Mouse (Mus musculus) layer of hippocampus, postnatal 10 days (tissue): ENCODE measurements at regions not wholly inside any gene's neighbourhood (a gene's known extent, or its start where the extent isn't known, plus 50 kb on each side); places are given as distances from the start of the nearest gene placed in this dataset.

Experiments used
- DNase-seq, 2 experiments: peaks; one replicate each; pipeline ENCODE4 v3.0.0; 2021; ENCODE audit warnings: low spot score in 2 of 2

GRCm38 (mm10) chr11:45174811-45175798, 558.0 kb downstream of the Ebf1 start:
- no peak for DNase-seq

DNA sequence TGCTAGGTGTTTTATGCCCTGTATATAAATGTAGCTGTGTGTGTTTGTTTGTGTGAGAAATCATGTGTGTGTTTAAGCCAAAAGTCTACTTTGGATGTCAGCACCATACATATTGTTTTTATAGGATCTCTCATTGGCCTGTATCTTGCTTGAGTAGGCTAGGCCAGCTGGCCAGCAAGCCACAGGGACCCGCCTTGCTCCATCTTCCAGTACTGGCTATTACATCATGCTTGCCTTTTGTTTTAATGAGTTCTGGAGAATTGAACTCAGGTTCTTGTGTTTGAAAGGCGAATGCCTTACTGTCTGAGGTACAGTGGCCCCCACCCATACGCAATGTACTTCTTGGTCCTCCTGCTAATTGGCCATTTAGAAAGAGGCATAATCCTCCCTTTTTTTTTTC, 559.9 kb downstream of the Ebf1 start:
- DNase-seq, result no peak

DNA sequence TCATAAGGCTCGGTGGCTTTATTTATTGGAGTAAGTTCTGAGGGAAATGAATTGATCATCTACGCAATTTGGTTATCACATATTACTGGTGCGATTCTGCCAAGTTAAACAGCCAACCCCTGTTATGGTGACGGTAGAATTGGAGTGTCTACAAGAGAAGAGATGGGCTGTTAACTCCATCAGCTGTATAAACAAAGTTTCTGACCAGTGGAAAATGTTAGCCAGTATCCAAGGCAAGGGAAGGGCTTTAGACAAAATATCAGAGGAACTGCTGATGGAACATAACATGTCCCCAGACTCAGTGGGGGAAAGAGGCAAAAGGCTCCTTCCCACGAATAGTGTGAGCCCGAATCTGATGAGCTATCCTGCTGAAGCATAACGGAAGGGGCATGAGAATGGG, 560.9 kb downstream of the Ebf1 start:
- DNase-seq, result no peak

DNA sequence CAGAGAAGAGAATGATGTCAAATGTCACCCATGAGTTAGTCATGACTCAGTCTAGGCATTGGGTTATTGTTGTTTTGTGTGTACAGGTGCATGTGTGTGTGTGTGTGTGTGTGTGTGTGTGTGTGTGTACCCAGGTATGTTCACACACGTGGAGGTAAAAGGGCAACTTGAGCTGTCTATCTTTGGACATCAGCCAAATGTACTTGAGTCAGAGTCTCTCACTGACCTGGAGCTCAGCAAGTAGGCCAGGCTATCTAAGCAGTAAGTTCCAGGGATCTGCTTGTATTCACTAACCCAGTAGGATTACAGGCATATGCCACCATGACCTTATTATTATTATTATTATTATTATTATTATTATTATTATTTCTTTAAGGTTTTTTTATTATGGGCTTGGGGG, 561.9 kb downstream of the Ebf1 start:
- DNase-seq, result no peak

- DNase-seq, result no peak
These were observed 573.7 kb downstream of the Ebf1 start for GRCm38 (mm10) chr11:45190601-45191370.

DNA sequence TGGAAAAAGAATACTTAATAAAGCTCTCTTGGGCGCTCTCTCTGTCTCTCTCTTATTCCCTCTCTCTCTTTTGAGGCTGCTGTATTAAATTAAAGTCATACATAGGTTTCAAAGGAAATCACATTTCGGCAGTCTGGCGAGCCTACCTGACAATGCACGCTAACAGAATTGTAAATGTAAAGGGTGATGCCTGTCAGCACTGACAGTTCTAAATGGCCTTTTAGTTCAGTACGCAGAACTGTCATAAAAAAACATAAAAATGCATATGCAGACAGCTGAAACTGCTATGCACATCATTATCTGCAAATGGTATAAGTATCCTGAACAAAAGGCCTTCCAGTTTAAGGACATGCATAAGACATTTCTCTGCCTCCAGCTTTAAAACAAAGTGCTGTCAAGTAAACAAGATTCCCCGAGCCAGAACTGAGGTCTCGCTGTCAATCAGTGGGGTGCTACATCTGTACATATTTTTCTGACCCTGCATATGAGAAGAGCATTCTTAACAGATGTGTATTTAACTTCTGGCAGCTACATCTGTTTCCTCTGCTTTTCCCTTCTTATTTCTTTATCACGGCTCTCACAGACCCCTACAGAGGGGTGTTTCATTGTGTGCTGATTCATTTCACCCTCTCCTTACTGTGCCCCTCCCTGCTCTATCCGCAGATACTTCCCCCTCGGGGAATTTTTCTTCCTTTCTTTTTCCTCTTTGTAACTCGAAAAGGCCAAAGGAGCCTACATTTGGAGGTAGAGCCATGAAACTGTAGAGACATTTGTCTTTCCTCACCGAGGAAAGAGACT, 574.5 kb downstream of the Ebf1 start:
- no peak for DNase-seq

GRCm38 (mm10) chr11:45193319-45193718, 576.2 kb downstream of the Ebf1 start:
- no peak for DNase-seq

- no peak for DNase-seq
These were observed 582.4 kb downstream of the Ebf1 start for GRCm38 (mm10) chr11:45199520-45199919.

DNA sequence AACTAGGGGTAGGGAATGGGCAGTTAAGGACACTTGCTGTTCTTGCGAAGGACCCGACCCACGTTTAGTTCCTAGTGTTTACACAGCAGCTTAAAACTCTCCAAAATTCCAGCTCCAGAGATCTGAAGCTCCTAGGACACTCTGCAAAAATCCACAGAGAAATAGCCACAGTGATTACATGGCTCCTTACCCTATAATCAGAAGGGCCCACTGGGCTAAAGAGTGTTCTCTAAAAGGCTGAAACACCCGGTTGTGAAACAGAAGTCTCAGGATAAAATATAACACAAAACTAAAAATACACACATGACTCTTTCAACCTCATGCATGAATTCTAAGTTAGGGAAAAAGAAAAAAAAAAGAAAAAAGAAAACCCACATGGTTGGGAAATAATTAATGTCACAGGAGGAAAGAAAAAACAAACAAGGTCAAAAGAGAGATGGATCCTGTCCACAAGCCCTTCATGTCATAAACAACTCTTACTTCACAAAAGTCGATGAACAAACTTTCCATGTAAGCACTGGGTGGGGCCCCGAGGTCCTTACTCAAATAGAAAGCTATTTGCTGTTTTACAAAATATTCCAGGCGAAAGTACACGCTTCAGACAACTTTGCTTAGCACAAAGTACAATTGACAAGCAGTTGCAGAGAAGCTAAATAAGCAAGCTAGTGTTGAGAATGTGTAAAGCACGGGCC, 583.7 kb downstream of the Ebf1 start:
- no peak for DNase-seq

- no peak for DNase-seq
These were observed 586.3 kb downstream of the Ebf1 start for GRCm38 (mm10) chr11:45203446-45203845.

GRCm38 (mm10) chr11:45206611-45207525, 589.8 kb downstream of the Ebf1 start:
- DNase-seq, result no peak

GRCm38 (mm10) chr11:45214096-45214495, 597.0 kb downstream of the Ebf1 start:
- no peak for DNase-seq

- DNase-seq, result no peak
These were observed 599.9 kb downstream of the Ebf1 start for GRCm38 (mm10) chr11:45216942-45217474.

GRCm38 (mm10) chr11:45219239-45219638, 602.1 kb downstream of the Ebf1 start:
- DNase-seq, result no peak

GRCm38 (mm10) chr11:45222021-45222420, 604.9 kb downstream of the Ebf1 start:
- no peak for DNase-seq

- no peak for DNase-seq
These were observed 616.1 kb upstream of the Clint1 start for GRCm38 (mm10) chr11:45235476-45236412.

DNA sequence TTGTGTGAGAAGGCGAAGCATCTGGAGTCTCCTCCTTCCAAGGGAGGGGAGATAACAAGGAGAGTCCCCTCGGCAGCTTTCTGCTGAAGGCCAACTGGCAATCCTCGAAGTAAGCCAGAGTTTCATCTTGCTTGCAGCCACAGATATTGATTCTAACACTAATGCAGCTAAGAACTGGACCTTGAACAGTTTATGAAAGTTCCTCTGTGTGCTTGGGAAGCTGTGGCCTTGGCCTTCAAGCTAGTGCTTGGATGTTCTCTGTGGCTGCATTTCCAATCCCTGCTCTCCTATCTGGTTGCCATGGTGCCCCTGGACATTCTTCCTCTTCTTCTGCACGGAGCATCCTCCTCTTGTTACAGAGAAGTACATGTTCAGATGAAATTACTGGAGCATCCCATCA, 614.8 kb upstream of the Clint1 start:
- no peak for DNase-seq

- DNase-seq, result no peak
These were observed 612.8 kb upstream of the Clint1 start for GRCm38 (mm10) chr11:45239044-45239443.
